Mouse (Mus musculus) C2C12 (cell line): ENCODE measurements at regions not wholly inside any gene's neighbourhood (a gene's known extent, or its start where the extent isn't known, plus 50 kb on each side); places are given as distances from the start of the nearest gene placed in this dataset.

Experiments
- CEBPB ChIP-seq: IDR thresholded peaks from one replicate; pipeline ENCODE4 v1.6.1; 2011; ENCODE audit warnings: low read depth, mild to moderate bottlenecking, control low read depth, moderate library complexity
- CTCF ChIP-seq: IDR thresholded peaks from one replicate; pipeline ENCODE4 v1.5.1; 2011; ENCODE audit not compliant: control insufficient read depth, insufficient read depth, insufficient read length
- FOSL1 ChIP-seq: IDR thresholded peaks from one replicate; pipeline ENCODE4 v1.8.0; 2011; ENCODE audit warnings: mild to moderate bottlenecking, low read length; ENCODE audit not compliant: poor library complexity, insufficient read depth, severe bottlenecking
- MAX ChIP-seq: IDR thresholded peaks from one replicate; pipeline ENCODE4 v1.6.1; 2011; ENCODE audit warnings: mild to moderate bottlenecking, control low read depth
- MYOD1 ChIP-seq: IDR thresholded peaks from one replicate; pipeline ENCODE4 v1.6.1; 2011; ENCODE audit warnings: low read depth; ENCODE audit not compliant: control insufficient read depth, insufficient read length
- MYOG ChIP-seq: IDR thresholded peaks from one replicate; pipeline ENCODE4 v1.6.1; 2011; ENCODE audit not compliant: control insufficient read depth, insufficient read length; ENCODE audit errors: extremely low read depth
- USF1 ChIP-seq: IDR thresholded peaks from one replicate; pipeline ENCODE4 v1.6.1; 2011; ENCODE audit warnings: low read depth, mild to moderate bottlenecking, control low read depth, moderate library complexity

GRCm38 (mm10) chr3:57073962-57074506 is 227.8 kb downstream of the Tm4sf1 start:
- TF ChIP-seq CTCF (no peak), MAX (no peak), USF1 (no peak), MYOD1 (no peak), MYOG (no peak), FOSL1 (peak; percentile 55), CEBPB (peak; percentile 37)
